Mouse (Mus musculus) limb, embryonic 11.5 days (tissue): ENCODE results near the gene Tspan5. TPM values are rescaled to one million over a fixed set of nuclear protein-coding genes. Genes with fewer than 3 reads are reported as not detected.

Source experiments
- ATAC-seq: fragments of 200-750 bp; cut with Nextera tagmentation; 2 replicates; pipeline ENCODE4 v1.8.0; 2017; ENCODE audit warnings: low read depth; ENCODE audit not compliant: insufficient number of reproducible peaks, low FRiP score, low TSS enrichment
- DNase-seq: peaks from one replicate; pipeline ENCODE4 v3.0.0-alpha.2; 2015; ENCODE audit warnings: low spot score
- H3K27ac ChIP-seq: fragments of 300-500 bp; sonication (generic); replicated peaks from 2 replicates; pipeline ENCODE4 v1.5.1; 2014; ENCODE audit warnings: low read depth, mild to moderate bottlenecking, low read length
- H3K27me3 ChIP-seq: fragments of 300-500 bp; sonication (generic); 2 replicates; pipeline ENCODE4 v1.6.1; 2014; ENCODE audit warnings: mild to moderate bottlenecking, low read length, mixed read lengths; ENCODE audit not compliant: control insufficient read depth, insufficient read depth
- H3K36me3 ChIP-seq: fragments of 300-500 bp; sonication (generic); 2 replicates; pipeline ENCODE4 v1.6.1; 2014; ENCODE audit warnings: mild to moderate bottlenecking, low read length, moderate library complexity, mixed read lengths; ENCODE audit not compliant: control insufficient read depth, insufficient read depth
- H3K4me1 ChIP-seq: fragments of 300-500 bp; sonication (generic); 2 replicates; pipeline ENCODE4 v1.6.1; 2014; ENCODE audit warnings: low read length, mixed read lengths; ENCODE audit not compliant: control insufficient read depth, insufficient read depth
- H3K4me2 ChIP-seq: fragments of 300-500 bp; sonication (generic); 2 replicates; pipeline ENCODE4 v1.6.1; 2014; ENCODE audit warnings: low read depth, mild to moderate bottlenecking, moderate library complexity; ENCODE audit not compliant: severe bottlenecking
- H3K4me3 ChIP-seq: fragments of 300-500 bp; sonication (generic); 2 replicates; pipeline ENCODE4 v1.5.1; 2014; ENCODE audit warnings: low read depth, low read length
- H3K9ac ChIP-seq: fragments of 300-500 bp; sonication (generic); 2 replicates; pipeline ENCODE4 v1.6.1; 2014; ENCODE audit warnings: mild to moderate bottlenecking, low read length
- H3K9me3 ChIP-seq: fragments of 300-500 bp; sonication (generic); 2 replicates; pipeline ENCODE4 v1.6.1; 2016; ENCODE audit warnings: low read length; ENCODE audit not compliant: control insufficient read depth
- WGBS: fragments of 180-500 bp; shearing (Covaris S2); extraction: QIAGEN DNeasy Blood & Tissue Kit; methylation state at CpG from one replicate; pipeline ENCODE4 v1.1.7; 2014; 5-methylcytosine and 5-hydroxymethylcytosine counted together
- polyA plus RNA-seq: library from polyadenylated mRNA; unstranded; fragments of >200 nt; fragmentation: Nextera tagmentation; extraction: Ambion mirVana; gene quantifications from 2 replicates; pipeline ENCODE4 v1.2.1, GENCODE M21; 2014

Tspan5 gene
- polyA plus RNA-seq, 1 experiment from 2014 or later, result 19.9 TPM

DNA sequence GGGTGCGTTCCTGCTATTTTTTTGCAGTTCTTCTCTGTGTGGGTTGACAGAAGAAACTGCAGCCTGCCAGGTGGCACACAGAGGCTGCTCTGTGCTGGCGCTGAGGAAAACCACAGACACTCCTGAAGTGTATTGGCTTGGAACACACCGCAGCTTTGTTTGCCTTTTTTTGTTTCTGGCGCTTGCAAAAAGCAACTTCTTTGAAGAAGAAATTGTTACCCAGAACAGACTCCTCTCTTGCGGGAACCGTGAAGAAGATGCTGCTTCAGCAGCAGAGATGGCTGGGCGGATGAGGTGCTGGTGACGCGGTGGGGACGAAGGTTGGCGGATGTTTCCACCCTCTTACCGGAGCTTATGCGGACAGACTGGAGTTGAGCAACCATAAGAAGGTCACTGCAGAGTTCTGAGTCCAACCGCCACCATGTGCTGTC lies 135.0 kb downstream of the Tspan5 start:
- ATAC-seq (no peak), DNase-seq (no peak)
- 93% methylated on average over 14 of the region's 14 CpGs for WGBS

DNA sequence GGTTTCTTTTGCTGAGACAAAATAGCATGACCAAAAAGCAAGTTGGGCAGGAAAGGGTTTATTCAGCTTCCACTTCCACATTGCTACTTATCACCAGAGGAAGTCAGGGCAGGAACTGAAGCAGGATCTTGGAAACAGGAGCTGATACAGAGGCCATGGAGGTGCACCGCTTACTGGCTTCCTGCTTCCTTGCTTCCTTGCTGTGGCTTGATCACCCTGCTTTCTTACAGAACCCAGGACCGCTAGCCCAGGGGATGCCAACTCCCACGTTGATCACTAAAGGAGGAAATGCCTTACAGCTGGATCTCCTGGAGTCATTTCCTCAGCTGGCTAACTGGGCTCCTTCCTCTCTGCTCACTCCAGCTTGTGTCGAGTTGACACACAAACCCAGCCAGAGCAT lies 135.7 kb downstream of the Tspan5 start:
- no peaks in the 10 kb centered on the region for H3K9me3 ChIP-seq
- 63% methylated on average over 4 of the region's 4 CpGs for WGBS
- DNase-seq, result no peak

More for the DNA sequence above, 135.0 kb downstream of the Tspan5 start:
- no peak overlapping the region for H3K27ac ChIP-seq
- no peaks in the 10 kb centered on the region for H3K36me3 ChIP-seq
- H3K9me3 ChIP-seq, result no peaks in the 10 kb centered on the region
- H3K9ac ChIP-seq, result no peak overlapping the region
- H3K4me2 ChIP-seq, result no peak overlapping the region
- H3K27me3 ChIP-seq, result no peaks in the 10 kb centered on the region
- H3K4me1 ChIP-seq, result peaks cover 6% of the 10 kb centered on the region; the same call in 1 of the 2 replicates
- no peak overlapping the region for H3K4me3 ChIP-seq

DNA sequence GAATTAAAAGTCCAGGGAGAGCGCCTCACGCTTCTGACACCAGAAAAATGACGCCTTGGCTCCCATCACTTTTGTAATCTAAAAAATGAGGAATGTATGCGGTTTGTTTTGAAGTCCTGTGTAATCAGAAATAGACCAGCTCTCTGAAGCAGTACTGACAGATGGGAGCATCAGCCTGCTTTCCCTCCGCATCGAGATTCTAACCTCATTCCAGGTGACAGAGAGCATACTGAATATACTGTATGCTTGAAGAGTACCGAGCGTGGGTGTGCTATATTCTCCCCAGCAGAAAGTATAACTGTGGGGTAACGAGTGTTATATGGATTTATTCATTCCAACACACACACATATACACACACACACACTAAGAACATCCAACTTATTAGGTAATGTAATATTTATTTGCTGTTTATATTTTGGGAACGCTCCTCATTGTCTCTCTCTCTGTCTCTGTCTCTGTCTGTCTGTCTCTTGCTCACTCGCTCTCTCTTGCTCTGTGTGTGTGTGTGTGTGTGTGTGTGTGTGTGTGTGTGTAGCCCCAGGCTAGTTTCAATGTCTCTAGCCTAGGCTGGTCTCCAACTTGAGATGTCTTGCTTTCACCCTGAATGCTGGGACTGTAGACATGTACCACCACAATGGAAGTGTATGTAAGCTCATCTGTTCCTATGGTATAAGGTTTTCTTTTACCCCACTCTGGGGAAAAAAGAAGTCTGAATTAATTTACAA lies 139.2 kb downstream of the Tspan5 start:
- Histone ChIP-seq H3K4me1 (no peaks in the 10 kb centered on the region), H3K9me3 (no peaks in the 10 kb centered on the region), H3K4me3 (no peak overlapping the region), H3K27ac (no peak overlapping the region), H3K9ac (no peak overlapping the region), H3K4me2 (no peak overlapping the region), H3K27me3 (no peaks in the 10 kb centered on the region), H3K36me3 (no peaks in the 10 kb centered on the region)
- ATAC-seq, result no peak
- DNase-seq, result no peak
- 89% methylated on average over 11 of the region's 11 CpGs for WGBS

More for the DNA sequence above, 135.7 kb downstream of the Tspan5 start:
- no peak overlapping the region for H3K9ac ChIP-seq
- no peak for ATAC-seq
- no peak overlapping the region for H3K4me3 ChIP-seq
- no peak overlapping the region for H3K4me2 ChIP-seq
- no peak overlapping the region for H3K27ac ChIP-seq
- no peaks in the 10 kb centered on the region for H3K27me3 ChIP-seq
- H3K4me1 ChIP-seq, result peaks cover 6% of the 10 kb centered on the region; the same call in 1 of the 2 replicates
- no peaks in the 10 kb centered on the region for H3K36me3 ChIP-seq

DNA sequence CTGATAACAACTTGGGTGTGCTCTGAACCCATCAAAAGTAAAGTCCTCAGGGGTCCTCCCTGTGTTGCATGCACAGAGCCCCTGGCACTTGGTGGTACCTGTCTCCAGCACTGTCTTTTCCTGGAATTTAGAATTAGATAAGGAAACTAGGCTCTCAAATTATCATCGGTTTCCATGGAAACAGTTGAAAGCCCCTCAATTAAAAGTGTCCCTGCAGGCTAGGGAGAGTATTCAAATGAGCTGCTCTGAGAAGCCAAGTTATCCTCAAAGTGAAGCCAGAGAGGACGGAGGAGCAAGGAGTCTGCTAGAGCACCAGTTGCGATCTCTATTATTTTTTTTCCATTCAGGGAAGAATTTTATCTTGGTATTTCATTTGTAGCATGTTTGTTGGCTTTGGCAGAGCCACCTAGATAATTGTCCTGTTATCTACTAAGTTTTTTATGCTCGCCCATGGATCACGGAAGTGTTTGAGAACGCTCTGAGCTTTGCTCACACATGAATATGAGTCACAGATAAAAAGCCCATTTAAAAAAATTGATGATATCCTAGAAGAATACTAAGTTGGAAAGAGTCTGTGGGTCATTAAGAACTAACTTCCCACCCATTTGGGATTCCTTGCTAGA lies 139.8 kb downstream of the Tspan5 start:
- ATAC-seq (no peak), DNase-seq (no peak)
- Histone ChIP-seq H3K4me3 (no peak overlapping the region), H3K27me3 (no peaks in the 10 kb centered on the region), H3K9ac (no peak overlapping the region), H3K4me2 (no peak overlapping the region), H3K27ac (no peak overlapping the region), H3K9me3 (no peaks in the 10 kb centered on the region), H3K4me1 (no peaks in the 10 kb centered on the region), H3K36me3 (no peaks in the 10 kb centered on the region)
- 93% methylated on average over 6 of the region's 6 CpGs for WGBS

DNA sequence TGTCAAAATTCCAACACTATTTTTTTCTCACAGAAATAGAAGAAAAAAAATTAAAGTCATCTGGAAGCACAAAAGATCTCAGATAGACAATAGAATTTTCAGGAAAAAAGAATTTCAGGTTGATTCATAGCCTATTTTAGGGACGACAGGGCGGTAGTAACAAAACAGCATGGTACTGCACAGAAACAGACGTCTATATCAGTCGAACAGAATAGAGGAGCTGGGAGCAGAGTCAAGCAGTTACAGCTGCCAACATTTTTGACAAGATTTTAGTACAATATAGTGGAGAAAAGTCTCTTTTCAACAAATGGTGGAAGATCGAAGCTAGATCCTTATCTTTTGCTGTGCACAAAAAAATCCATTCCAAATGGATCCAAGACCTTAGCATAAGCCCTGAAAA lies 144.1 kb downstream of the Tspan5 start:
- Histone ChIP-seq H3K36me3 (no peaks in the 10 kb centered on the region), H3K9me3 (no peaks in the 10 kb centered on the region), H3K4me1 (no peaks in the 10 kb centered on the region), H3K9ac (no peak overlapping the region), H3K27ac (no peak overlapping the region), H3K4me3 (no peak overlapping the region), H3K4me2 (no peak overlapping the region), H3K27me3 (no peaks in the 10 kb centered on the region)
- no peak for ATAC-seq
- DNase-seq, result no peak
- WGBS, result 91% methylated on average over 5 of the region's 5 CpGs

DNA sequence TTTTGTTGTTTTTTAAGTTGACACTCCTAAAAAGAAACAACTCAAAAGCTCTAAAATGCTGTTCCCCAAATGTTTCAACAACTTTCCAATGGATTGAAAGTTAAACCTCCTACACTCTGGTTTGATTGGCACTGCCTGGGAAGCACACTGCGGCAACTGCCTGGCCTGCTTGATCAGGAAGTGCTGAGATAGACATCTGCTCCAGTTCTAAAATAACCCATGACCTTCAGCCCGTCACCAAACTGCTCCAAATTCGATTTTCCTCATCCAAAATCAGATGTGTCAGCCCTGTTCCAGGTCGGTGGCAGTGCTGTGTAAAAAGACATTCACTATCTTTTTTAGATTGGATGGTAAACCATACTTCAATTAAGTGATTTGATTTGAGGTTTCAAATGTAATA lies 147.2 kb downstream of the Tspan5 start:
- Histone ChIP-seq H3K9me3 (no peaks in the 10 kb centered on the region), H3K9ac (no peak overlapping the region), H3K27ac (no peak overlapping the region), H3K27me3 (no peaks in the 10 kb centered on the region), H3K4me3 (no peak overlapping the region), H3K36me3 (no peaks in the 10 kb centered on the region), H3K4me2 (no peak overlapping the region), H3K4me1 (peaks cover 3% of the 10 kb centered on the region; the same call in 1 of the 2 replicates)
- no peak for ATAC-seq
- DNase-seq, result no peak
- WGBS, result 70% methylated on average over 4 of the region's 4 CpGs

DNA sequence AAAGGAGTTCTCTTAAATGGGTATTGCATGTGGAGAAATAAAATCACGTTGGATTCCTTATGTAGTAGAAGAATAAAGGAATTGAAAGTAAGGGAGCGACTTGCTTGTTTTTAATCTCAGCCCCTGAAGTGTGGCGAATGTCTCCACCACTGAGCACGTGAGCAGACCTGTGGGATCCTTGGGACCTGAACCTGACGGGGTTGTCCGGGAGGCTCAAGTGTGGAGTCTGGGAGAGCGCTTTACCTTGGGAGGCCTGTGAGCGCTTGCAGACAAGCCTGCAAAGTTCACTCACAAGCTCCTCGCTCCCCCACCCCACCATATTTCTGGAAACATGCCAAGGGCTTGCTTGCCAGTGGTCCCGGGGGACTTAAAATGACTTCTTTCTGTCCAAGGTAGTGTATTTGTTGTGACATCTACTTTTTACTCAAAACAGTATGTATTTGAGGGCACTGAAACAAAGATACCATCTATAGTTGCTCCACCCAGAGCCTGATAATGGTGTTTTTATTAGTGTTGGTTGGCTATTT lies 147.8 kb downstream of the Tspan5 start:
- 87% methylated on average over 10 of the region's 10 CpGs for WGBS
- no peaks in the 10 kb centered on the region for H3K9me3 ChIP-seq
- no peaks in the 10 kb centered on the region for H3K36me3 ChIP-seq
- H3K27ac ChIP-seq, result no peak overlapping the region
- DNase-seq (no peak), ATAC-seq (no peak)
- peaks cover 3% of the 10 kb centered on the region; the same call in 1 of the 2 replicates for H3K4me1 ChIP-seq
- H3K9ac ChIP-seq, result no peak overlapping the region
- H3K27me3 ChIP-seq, result no peaks in the 10 kb centered on the region
- no peak overlapping the region for H3K4me2 ChIP-seq
- no peak overlapping the region for H3K4me3 ChIP-seq

DNA sequence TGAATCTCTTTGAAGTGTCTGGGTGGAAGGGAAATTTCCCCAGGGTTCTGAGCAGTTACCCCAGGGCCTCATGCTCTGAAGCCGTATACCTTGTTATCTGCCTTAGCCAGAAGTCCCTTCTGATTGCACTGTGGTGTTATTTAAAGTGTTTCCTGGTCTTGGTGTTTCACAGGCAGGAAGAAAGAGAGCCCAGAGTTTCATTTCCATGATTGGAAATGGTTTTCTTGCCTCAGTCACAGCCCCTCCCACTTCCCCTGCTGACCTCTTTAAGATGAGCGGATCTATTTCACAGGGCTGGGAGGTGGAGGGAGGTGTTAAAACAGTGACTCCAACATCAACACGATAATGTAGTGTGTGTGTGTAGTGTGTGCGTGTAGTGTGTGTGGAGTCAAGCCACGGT lies 151.5 kb downstream of the Tspan5 start:
- no peak overlapping the region for H3K27ac ChIP-seq
- no peaks in the 10 kb centered on the region for H3K27me3 ChIP-seq
- ATAC-seq, result no peak
- no peak overlapping the region for H3K4me2 ChIP-seq
- DNase-seq, result no peak
- 35% methylated on average over 5 of the region's 5 CpGs for WGBS
- peaks cover 2% of the 10 kb centered on the region; the same call in 1 of the 2 replicates for H3K36me3 ChIP-seq
- H3K4me3 ChIP-seq, result no peak overlapping the region
- peaks cover 3% of the 10 kb centered on the region; the same call in 1 of the 2 replicates for H3K4me1 ChIP-seq
- H3K9ac ChIP-seq, result no peak overlapping the region
- H3K9me3 ChIP-seq, result no peaks in the 10 kb centered on the region
